Mouse (Mus musculus) neutrophil, adult 5-6 weeks (primary cell): Measurements from ENCODE around the gene Ccdc183. TPM values are rescaled to one million over a fixed set of nuclear protein-coding genes. Genes with fewer than 3 reads are reported as not detected.

Source experiments
- ATAC-seq: fragments of 151-379, 151-347 bp; 2 replicates; pipeline ENCODE4 v1.8.0; 2017; ENCODE audit warnings: mild to moderate bottlenecking, moderate TSS enrichment; ENCODE audit not compliant: insufficient number of reproducible peaks, poor library complexity, low FRiP score, severe bottlenecking; ENCODE audit errors: extremely low read depth
- total RNA-seq: library from RNA; stranded (forward); fragments of 200-1000 nt; gene quantifications from 2 replicates; pipeline ENCODE4 v1.2.3, GENCODE M21; 2017

Gene Ccdc183
- total RNA-seq, 1 experiment from 2014 or later = not detected

DNA sequence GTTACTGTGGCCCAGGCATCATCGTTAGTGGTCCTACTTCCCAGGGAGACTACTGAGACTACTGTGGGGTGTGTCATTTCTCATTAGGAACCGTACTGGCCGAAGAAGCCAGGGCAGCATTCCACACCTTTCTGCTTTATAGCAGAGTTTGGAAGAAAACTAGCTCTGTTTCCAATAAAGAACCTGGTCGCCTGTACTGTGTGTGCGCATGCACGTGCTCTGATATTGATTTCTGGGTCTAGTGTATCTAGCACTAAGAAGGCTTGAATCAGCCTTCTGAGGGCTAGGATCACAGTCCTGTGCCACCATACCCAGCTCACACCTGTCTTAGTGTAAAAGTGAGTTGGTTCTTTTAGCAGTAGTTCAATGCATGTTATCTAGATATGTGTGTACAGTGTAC, 58.7 kb downstream of the Ccdc183 start:
- ATAC-seq = no peak

Other genes with a start within 250 kb of the Ccdc183 start
- gene Sapcd2, start 245.4 kb downstream of the Ccdc183 start, total RNA-seq = not detected in 2 replicates
- not detected in 2 replicates for gene Entpd2, start 221.8 kb downstream of the Ccdc183 start, total RNA-seq
- not detected in 2 replicates for gene Npdc1, start 218.3 kb downstream of the Ccdc183 start, total RNA-seq
- gene Fut7, start 194.4 kb downstream of the Ccdc183 start, total RNA-seq = 4.0 and 4.5 TPM in 2 replicates
- gene Abca2, start 189.0 kb downstream of the Ccdc183 start, total RNA-seq = 15.7 and 21.4 TPM in 2 replicates
- not detected in 2 replicates for gene Clic3, start 160.8 kb downstream of the Ccdc183 start, total RNA-seq
- gene Paxx, start 156.6 kb downstream of the Ccdc183 start, total RNA-seq = 38.3 and 54.9 TPM in 2 replicates
- not detected in 2 replicates for gene Ptgds, start 147.6 kb downstream of the Ccdc183 start, total RNA-seq
- not detected in 2 replicates for gene Lcn12, start 123.8 kb downstream of the Ccdc183 start, total RNA-seq
- 37.1 and 43.1 TPM in 2 replicates for gene Fbxw5, start 116.9 kb downstream of the Ccdc183 start, total RNA-seq
- gene C8g, start 116.0 kb downstream of the Ccdc183 start, total RNA-seq = 0.98 TPM in 1 of 2 replicates, not detected in the other
- gene Traf2, start 70.7 kb downstream of the Ccdc183 start, total RNA-seq = 28.1 and 30.4 TPM in 2 replicates
- gene Edf1, start 59.8 kb downstream of the Ccdc183 start, total RNA-seq = 66.3 and 85.4 TPM in 2 replicates
- gene Mamdc4, start 42.8 kb downstream of the Ccdc183 start, total RNA-seq = 4.5 and 5.4 TPM in 2 replicates
- 0.61 and 1.5 TPM in 2 replicates for gene Phpt1, start 42.5 kb downstream of the Ccdc183 start, total RNA-seq
- gene Ajm1, start 35.9 kb downstream of the Ccdc183 start, total RNA-seq = 0.25 TPM in 1 of 2 replicates, not detected in the other
- gene Rabl6, start 9.2 kb downstream of the Ccdc183 start, total RNA-seq = 44.4 and 65.6 TPM in 2 replicates
- gene Tmem141, start 4.3 kb upstream of the Ccdc183 start, total RNA-seq = 1.2 and 2.0 TPM in 2 replicates
- gene Fcna, start 10.4 kb upstream of the Ccdc183 start, total RNA-seq = not detected in 2 replicates
- gene Lcn8, start 35.4 kb upstream of the Ccdc183 start, total RNA-seq = not detected in 2 replicates
- not detected in 2 replicates for gene Lcn5, start 40.3 kb upstream of the Ccdc183 start, total RNA-seq
- not detected in 2 replicates for gene Lcn6, start 59.1 kb upstream of the Ccdc183 start, total RNA-seq
- gene Lcn10, start 65.0 kb upstream of the Ccdc183 start, total RNA-seq = not detected in 2 replicates
- gene Obp2a, start 82.4 kb upstream of the Ccdc183 start, total RNA-seq = not detected in 2 replicates
- 10.3 and 14.4 TPM in 2 replicates for gene Bmyc, start 89.1 kb upstream of the Ccdc183 start, total RNA-seq
- not detected in 2 replicates for gene Obp2b, start 119.3 kb upstream of the Ccdc183 start, total RNA-seq
- not detected in 2 replicates for gene Lcn3, start 147.9 kb upstream of the Ccdc183 start, total RNA-seq
- not detected in 2 replicates for gene Lcn11, start 159.3 kb upstream of the Ccdc183 start, total RNA-seq
- not detected in 2 replicates for gene Gm13539, start 164.6 kb upstream of the Ccdc183 start, total RNA-seq
- gene Glt6d1, start 198.2 kb upstream of the Ccdc183 start, total RNA-seq = not detected in 2 replicates
- gene Lcn9, start 205.5 kb upstream of the Ccdc183 start, total RNA-seq = not detected in 2 replicates
- gene Sohlh1, start 229.6 kb upstream of the Ccdc183 start, total RNA-seq = not detected in 2 replicates
- not detected in 2 replicates for gene Kcnt1, start 246.1 kb upstream of the Ccdc183 start, total RNA-seq